Mouse (Mus musculus) G1E-ER4 (cell line): ENCODE data around the gene Slc6a15. TPM values are rescaled to one million over a fixed set of nuclear protein-coding genes. Genes with fewer than 3 reads are reported as not detected.

Source experiments
- GATA1 ChIP-seq: IDR thresholded peaks from one replicate; pipeline ENCODE4 v1.8.0; 2012; ENCODE audit warnings: low read length, inconsistent platforms
- polyA plus RNA-seq: library from polyadenylated mRNA; stranded (reverse); fragments of >175 nt; gene quantifications from 2 replicates; pipeline ENCODE4 v1.2.3, GENCODE M21; 2012

Gene Slc6a15
- not detected in 2 replicates for polyA plus RNA-seq

GRCm38 (mm10) chr10:103367371-103368295, at the start of gene Slc6a15:
Gene Slc6a15 (plus strand): TSS chr10:103367783.
- TF ChIP-seq GATA1, result no peak

- no peak for TF ChIP-seq GATA1
Measured at GRCm38 (mm10) chr10:103321941-103322340, 45.6 kb upstream of the Slc6a15 start.

- TF ChIP-seq GATA1, result no peak
Measured at GRCm38 (mm10) chr10:103323386-103323785, 44.2 kb upstream of the Slc6a15 start.

- no peak for TF ChIP-seq GATA1
Measured at GRCm38 (mm10) chr10:103334306-103334705, 33.3 kb upstream of the Slc6a15 start.

- TF ChIP-seq GATA1, result no peak
Measured at GRCm38 (mm10) chr10:103339928-103340327, 27.7 kb upstream of the Slc6a15 start.

GRCm38 (mm10) chr10:103346797-103347196, 20.8 kb upstream of the Slc6a15 start:
- no peak for TF ChIP-seq GATA1

GRCm38 (mm10) chr10:103368296-103369080, 905 bp downstream of the Slc6a15 start:
- TF ChIP-seq GATA1, result no peak

GRCm38 (mm10) chr10:103369081-103369420, 1.5 kb downstream of the Slc6a15 start:
- no peak for TF ChIP-seq GATA1

- no peak for TF ChIP-seq GATA1
Measured at GRCm38 (mm10) chr10:103402171-103402570, 34.6 kb downstream of the Slc6a15 start.

- TF ChIP-seq GATA1, result no peak
Measured at GRCm38 (mm10) chr10:103427717-103428116, 60.1 kb downstream of the Slc6a15 start.

- TF ChIP-seq GATA1, result no peak
Measured at GRCm38 (mm10) chr10:103442588-103442987, 75.0 kb downstream of the Slc6a15 start.

GRCm38 (mm10) chr10:103443070-103443469, 75.5 kb downstream of the Slc6a15 start:
- no peak for TF ChIP-seq GATA1

- no peak for TF ChIP-seq GATA1
Measured at GRCm38 (mm10) chr10:103448340-103448739, 80.8 kb downstream of the Slc6a15 start.

GRCm38 (mm10) chr10:103457896-103458295, 90.3 kb downstream of the Slc6a15 start:
- no peak for TF ChIP-seq GATA1

Other genes with a start within 250 kb of the Slc6a15 start
- gene Lrriq1, start 131.5 kb upstream of the Slc6a15 start, polyA plus RNA-seq, result not detected in 2 replicates